Mouse (Mus musculus) cortical plate, adult 2 months (tissue): ENCODE results near the gene Rnf130.

ENCODE experiments used
- CTCF ChIP-seq: fragments of 200-500 bp; IDR thresholded peaks from 2 replicates; pipeline ENCODE4 v1.5.1; 2011; ENCODE audit warnings: mild to moderate bottlenecking, control low read depth, low read length; ENCODE audit not compliant: insufficient read depth; ENCODE audit errors: extremely low read depth
- POLR2A ChIP-seq: fragments of 200-500 bp; IDR thresholded peaks from 2 replicates; pipeline ENCODE4 v1.6.1; 2011; ENCODE audit warnings: mild to moderate bottlenecking, low read length, control low read depth; ENCODE audit not compliant: insufficient read depth; ENCODE audit errors: extremely low read depth

- TF ChIP-seq POLR2A, result no peak
- TF ChIP-seq CTCF, result no peak
Measured at GRCm38 (mm10) chr11:50099692-50100091, 74.5 kb downstream of the Rnf130 start.
